Mouse (Mus musculus) layer of hippocampus, adult 2 months (tissue): ENCODE measurements around the gene Itga8. TPM values are rescaled to one million over a fixed set of nuclear protein-coding genes. Genes with fewer than 3 reads are reported as not detected.
A peak's percentile ranks its signal among the peaks of the same experiment; 100 is the strongest.

Source experiments
- DNase-seq, 2 experiments: peaks; one replicate each; pipeline ENCODE4 v3.0.0; 2022; ENCODE audit warnings: low spot score in 2 of 2
- H3K27ac ChIP-seq: fragments of 200-600 bp; 2 replicates; pipeline ENCODE4 v1.8.1; 2022
- H3K4me3 ChIP-seq: fragments of 200-600 bp; 2 replicates; pipeline ENCODE4 v1.8.1; 2022; ENCODE audit warnings: mild to moderate bottlenecking
- CTCF ChIP-seq: fragments of 200-600 bp; conservative IDR thresholded peaks from 2 replicates; pipeline ENCODE4 v1.8.1; 2022; ENCODE audit warnings: antibody characterized with exemption, mild to moderate bottlenecking, moderate library complexity
- long read RNA-seq, 2 experiments: library from polyadenylated mRNA; stranded (forward); transcript quantifications; one replicate each; pipeline ENCODE4 v2.0.0; 2021; ENCODE audit warnings: borderline mapping rate in 2 of 2
- total RNA-seq, 2 experiments: library from RNA; stranded (reverse); gene quantifications; 2 replicates each; pipeline ENCODE4 v1.2.3; 2021

The Itga8 gene
- 10 to 100 TPM; 24.4 to 28.5 TPM for total RNA-seq
- long read RNA-seq, experiment 1, partial matches to known transcripts: 3 of 6 reads
- long read RNA-seq, experiment 1, other reads (novel, unspliced or antisense): 3 of 6 reads
- long read RNA-seq, experiment 2, full-length matches to known transcripts: 4 of 8 reads
- long read RNA-seq, experiment 2, partial matches to known transcripts: 2 of 8 reads
- long read RNA-seq, experiment 2, other reads (novel, unspliced or antisense): 2 of 8 reads

DNA sequence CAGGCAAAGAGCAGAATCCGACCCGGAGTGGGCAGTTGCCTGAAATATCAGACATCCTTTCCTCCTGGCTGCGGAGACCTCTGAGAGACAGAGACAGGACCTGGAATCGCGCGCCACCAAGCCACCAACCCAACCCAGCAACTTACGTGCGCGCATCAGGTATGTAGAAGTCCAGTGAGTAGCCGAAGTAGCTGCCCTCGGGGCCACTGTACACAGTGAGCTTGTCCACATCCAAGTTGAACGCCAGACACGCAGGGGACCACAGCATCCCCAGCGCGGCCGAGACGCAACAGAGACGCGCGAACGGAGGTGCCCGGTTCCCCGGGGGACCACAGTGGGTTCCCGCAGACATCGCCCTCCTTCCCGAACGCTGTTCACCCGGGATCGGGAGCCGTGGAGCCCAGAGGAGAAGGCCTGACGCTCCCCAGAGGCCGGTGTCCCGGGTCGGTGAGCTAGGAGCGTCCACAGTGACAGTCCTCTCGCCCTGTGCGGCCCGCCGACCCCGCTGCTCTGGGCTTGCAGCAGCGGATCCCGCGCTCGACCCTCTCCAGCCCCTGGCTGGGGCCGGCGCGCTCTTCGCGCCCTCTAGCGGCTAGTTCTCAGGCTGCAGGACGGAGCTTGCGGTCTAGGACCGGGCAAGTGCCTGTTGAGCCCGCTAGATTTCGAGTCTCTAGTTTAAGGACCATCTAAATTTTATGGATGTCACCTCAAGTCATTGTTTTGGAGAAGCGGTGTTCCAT is at the start of gene Itga8:
Gene Itga8, minus strand, starts transcription at position 492 of the 740 bp plus-strand sequence.
- DNase-seq: peak; percentile 73 to 90
- peak within 1 kb of the TSS; percentile 94 for H3K27ac ChIP-seq
- peak; percentile 97 for TF ChIP-seq CTCF
- peak within 1 kb of the TSS; percentile 90 for H3K4me3 ChIP-seq

DNA sequence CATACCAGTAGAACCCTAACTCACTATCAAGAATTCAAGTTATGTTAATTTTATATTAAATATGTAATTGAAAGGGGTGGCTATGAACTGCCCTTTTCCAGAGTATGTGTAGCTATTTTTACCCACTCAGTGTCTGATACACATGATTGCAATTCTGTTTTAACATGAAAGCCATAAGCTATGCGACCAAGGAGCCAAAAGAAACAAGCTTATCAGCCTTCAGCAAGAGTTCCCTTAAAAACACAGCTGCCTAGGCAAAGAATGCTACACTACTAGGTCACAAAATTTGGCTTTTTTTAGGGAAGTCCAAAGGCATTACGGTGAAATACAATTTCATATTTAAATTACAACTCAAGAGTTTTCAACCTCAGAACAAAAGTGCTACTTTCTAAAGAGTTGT is 47.2 kb upstream of the Itga8 start:
- no peak overlapping the region for H3K27ac ChIP-seq
- no peak for TF ChIP-seq CTCF
- H3K4me3 ChIP-seq: no peak overlapping the region
- no peak for DNase-seq

DNA sequence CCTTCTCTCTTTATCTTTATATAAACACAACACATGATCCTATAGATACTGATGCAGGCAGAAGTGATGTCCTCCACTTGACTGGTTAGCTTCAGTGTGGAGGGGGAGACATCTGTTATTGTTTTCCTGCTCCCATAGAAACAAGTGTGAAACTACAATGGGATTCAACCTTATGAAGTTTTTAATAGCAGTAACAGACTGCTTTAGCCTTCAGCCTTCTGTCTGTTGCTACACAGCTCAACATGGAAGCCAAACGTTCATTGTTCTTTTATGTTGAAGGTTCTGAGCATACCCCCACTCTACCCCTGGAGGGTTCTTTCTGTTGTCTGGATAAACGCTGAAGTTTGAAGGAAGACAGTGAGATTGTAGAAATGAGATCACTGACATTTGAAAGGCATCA is 30.2 kb upstream of the Itga8 start:
- TF ChIP-seq CTCF: no peak
- Histone ChIP-seq H3K4me3 (no peak overlapping the region), H3K27ac (peak overlapping the region; percentile 87)
- peak; percentile 65 to 66 for DNase-seq

DNA sequence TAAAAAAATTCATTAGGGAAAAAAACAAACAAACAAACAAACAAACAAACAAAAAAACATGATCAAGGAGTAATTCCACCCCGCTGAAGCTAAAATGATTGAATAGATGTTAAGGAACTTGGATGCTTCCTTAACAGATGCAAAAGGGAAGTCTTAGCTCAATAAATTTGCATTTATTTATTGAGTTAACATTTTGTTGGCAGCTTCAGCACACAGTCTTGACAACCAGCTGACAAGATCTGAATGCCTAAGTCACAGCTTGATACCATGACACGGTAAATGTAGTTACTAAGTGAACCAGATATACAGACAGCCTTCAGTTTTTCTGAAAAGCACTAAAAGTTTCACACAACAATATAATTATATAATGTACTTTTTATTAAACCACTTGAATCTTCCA is 27.9 kb upstream of the Itga8 start:
- no peak overlapping the region for H3K4me3 ChIP-seq
- no peak for TF ChIP-seq CTCF
- DNase-seq: peak in 1 of 2 experiments; percentile 27
- H3K27ac ChIP-seq: peak overlapping the region; percentile 87

DNA sequence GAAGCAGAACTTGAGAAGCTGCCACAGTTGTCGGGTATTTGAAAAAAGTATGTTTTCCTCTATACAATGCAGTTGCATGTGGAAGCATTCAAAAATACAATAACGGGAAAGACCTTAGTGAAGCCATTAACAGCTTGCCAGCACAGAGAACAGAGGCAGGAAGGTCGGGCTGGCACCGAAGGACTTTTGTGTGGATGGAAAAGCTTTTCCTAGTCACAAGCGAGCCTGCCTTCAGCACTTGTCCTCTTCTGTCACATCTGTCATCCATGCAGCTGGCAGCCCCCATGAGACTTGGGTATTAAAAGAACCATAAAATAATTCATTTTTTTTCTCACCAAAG is 27.3 kb upstream of the Itga8 start:
- DNase-seq: no peak
- H3K27ac ChIP-seq: peak overlapping the region; percentile 70
- H3K4me3 ChIP-seq: no peak overlapping the region
- TF ChIP-seq CTCF: no peak

DNA sequence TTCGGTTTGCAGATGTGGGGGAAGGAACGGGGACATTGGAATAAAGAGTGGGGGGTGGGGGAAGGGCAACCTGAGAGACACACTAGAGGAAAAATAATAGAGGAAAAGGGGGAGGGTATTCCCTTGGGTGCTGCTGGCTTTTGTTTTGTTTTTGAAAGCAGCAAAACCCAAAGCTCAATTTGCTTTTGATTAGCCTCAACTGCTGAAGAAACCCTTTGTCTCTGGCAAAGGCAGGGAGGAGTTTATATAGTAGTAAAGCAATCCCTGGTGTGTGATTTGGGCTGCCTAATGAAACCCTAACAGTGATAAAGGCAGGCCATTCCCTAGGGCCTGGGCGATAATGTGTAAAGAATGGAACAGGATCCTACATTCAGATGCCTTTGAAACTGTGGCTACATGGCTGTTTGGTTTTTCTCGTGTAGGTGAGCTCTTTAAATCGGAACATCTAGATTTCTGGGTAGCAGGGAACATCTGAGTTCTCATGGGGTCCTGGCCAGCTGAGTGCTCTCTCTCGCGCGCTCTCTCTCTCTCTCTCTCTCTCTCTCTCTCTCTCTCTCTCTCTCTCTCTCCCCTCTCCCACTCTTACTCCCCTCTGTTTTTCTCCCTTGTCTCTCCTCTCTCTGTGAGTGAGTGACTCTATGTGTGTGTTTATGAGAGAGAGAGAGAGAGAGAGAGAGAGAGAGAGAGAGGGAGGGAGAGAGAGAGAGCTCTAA is 26.8 kb upstream of the Itga8 start:
- Histone ChIP-seq H3K4me3 (no peak overlapping the region), H3K27ac (peak overlapping the region; percentile 83)
- no peak for DNase-seq
- no peak for TF ChIP-seq CTCF

DNA sequence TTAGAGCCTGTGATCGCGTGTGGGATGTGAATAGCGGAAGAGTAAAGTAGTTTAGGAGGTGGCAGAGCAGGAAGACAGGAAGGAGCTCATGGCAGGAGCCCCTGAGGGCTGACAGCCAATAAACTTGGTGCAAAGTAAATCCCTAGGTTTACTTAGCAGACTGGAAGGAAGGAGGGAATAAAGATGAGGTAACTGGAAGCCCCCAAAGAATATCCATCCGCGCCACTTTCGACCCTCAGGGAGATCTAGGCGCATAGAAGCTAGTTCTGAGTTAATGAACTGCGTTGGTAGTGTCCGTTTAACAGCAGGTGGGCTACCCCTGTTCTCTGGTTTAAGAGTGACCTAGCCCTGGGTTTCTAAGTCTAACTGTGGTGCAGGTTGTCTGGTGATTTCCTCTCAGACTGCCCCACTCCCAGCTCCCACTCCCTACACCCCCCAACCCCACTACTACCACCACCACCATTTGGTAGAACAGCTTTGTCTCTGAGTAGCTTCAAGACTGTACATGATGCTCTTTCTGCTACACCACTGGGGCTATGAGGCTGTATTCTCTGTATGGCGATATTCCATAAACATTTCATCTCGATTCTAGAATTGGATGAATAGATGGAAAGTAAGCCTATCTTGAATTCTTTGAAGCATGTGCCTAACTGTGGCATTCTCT is 26.1 kb upstream of the Itga8 start:
- Histone ChIP-seq H3K4me3 (peak overlapping the region; percentile 17; the same call in 1 of the 2 replicates), H3K27ac (peak overlapping the region; percentile 83)
- no peak for TF ChIP-seq CTCF
- DNase-seq: no peak

DNA sequence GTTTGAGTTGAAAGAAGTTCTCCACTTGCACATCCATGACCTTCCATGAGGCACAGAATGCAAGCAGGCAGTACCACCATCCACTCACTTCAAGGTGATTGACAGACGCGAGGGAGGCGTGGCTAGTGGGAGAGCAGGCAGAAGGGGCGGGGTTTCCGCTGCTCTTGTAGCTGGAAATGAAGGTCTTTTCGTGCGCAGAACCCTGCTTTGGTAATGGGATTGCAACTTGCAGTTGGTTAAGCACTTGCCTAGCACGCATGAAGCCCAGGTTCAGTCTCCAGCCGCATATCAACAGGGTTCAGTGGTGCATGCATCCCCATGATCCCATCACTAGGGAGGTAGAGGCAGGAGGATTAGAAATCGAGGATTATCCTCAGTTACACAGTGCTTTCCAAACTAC is 25.5 kb upstream of the Itga8 start:
- no peak for DNase-seq
- Histone ChIP-seq H3K27ac (peak overlapping the region; percentile 83), H3K4me3 (peak overlapping the region; percentile 17; the same call in 1 of the 2 replicates)
- TF ChIP-seq CTCF: no peak

DNA sequence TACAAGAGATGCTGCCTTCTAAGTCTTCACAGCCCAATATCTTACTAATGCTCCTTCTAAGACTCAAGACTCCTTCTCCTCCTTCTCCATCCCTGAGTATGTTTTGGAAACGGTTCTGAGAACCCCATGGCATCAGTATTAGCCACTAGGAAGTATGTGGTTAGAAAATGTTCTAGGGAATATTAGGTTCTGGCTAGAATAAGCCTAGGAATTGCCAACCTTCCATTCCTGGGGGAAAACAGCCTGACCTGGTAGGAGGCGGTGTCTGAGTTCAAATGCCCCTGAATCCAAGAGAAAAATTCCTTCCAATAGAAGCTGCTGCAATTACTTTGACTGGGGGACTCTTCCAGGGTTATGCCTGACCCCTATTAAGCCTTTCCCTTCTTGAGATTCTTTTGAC is 24.1 kb upstream of the Itga8 start:
- no peak for TF ChIP-seq CTCF
- DNase-seq: no peak
- Histone ChIP-seq H3K27ac (peak overlapping the region; percentile 83), H3K4me3 (no peak overlapping the region)

DNA sequence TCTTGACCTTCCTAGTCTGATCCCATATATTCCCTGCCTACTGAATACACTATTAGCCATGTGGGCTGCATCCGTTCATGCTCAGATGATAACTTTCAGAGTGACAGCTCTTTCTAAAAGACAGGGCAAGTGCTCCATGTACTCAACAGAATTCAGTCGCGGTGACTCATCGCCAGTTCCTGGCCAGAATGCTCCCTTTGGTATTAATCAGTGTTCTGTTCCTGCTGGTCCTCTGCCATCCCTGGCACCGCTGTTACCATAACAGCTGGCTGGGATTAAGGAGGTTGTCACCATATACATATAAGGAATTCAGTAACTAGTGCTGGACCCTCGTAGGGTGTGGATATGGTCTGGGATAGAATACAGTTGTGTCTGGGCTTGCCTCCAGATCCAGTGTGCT is 23.7 kb upstream of the Itga8 start:
- no peak overlapping the region for H3K4me3 ChIP-seq
- peak; percentile 63 to 68 for DNase-seq
- H3K27ac ChIP-seq: peak overlapping the region; percentile 83
- TF ChIP-seq CTCF: no peak

DNA sequence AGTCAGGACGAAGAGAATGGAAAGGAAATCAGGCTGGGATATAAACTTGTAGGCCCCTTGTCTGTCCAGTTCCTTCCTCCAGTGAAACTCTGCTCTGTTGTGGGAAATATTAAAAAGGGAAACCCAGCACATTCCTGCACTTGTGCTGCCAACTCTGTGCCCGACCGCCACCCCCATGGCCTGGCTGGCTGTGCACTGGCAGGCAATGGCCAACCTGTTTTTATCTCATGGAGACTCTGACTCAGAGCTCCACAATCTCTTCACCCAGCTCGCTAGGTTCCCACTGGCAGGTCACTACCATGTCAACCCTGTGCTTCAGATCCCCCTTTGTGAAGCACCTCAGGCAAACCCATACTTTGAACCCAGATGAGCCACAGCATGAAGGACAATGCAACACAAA is 19.2 kb upstream of the Itga8 start:
- Histone ChIP-seq H3K27ac (no peak overlapping the region), H3K4me3 (no peak overlapping the region)
- TF ChIP-seq CTCF: no peak
- DNase-seq: no peak

DNA sequence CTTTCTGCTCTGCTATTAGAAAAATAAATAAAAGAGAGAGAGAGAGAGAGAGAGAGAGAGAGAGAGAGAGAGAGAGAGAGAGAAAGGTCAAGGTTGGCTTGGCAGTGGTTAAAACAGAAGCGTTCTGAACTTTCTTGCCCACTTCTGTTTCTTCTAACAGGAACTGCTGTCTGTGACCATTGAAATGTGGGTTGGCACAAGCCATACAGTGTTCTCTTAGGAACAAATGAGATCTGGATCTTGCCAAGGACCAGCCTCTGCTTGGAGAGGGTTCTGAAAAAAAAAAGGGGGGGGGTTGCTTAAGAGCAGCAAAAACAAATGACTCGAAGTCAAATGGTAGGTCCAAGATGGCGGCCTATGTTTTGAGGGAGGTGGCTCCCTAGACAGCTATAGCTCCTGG is 17.0 kb upstream of the Itga8 start:
- no peak for TF ChIP-seq CTCF
- no peak for DNase-seq
- H3K4me3 ChIP-seq: no peak overlapping the region
- no peak overlapping the region for H3K27ac ChIP-seq

DNA sequence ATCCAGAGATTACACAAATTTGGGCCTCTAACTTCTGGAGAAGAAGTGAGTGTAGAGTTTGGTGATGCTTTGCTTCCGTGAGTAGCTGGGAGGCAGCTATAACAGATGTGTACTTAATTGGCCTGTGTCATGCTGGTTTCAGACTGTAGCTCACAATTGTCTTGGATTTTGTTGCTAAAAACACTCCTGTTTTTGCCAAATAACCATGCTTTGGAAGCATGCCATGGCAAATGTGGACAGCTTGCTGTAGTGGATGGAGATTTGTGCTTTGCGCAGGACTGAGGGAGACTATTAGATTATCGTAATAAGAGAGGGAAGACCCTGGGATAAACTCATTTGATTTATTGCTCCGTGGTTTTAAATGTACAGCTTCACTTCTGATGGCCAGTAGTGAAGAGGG is 16.3 kb upstream of the Itga8 start:
- no peak for DNase-seq
- no peak overlapping the region for H3K4me3 ChIP-seq
- H3K27ac ChIP-seq: peak overlapping the region; percentile 57
- TF ChIP-seq CTCF: no peak
